12 mouse cellular contexts compared by ENCODE assay signal in the genomic region with DNA sequence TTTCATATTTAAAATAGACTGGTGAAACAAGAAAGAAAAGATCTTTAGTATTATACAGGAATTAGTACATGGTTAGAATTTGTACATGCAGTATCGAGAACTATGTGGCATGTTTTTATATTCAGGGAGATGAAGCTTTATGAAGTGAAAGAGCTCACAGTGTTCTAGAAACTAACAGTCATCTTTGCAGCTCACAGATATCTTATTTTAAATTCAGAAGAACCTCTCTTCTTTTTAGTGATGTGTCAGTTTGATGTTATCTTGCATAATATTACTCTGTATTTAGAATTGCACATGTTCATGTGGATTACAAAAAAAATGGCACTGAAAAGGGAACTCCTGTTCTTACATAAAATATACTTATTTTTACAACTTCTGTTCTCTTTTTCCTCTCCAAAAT.
"Had no signal": no experiment of that assay in that cellular context is flagged by ENCODE, and none has a peak within 500 bp of the region (broad histone marks: within the 10 kb centered on the region; RNA-seq: fewer than 3 reads in every experiment).

No protein-coding gene starts in this region.

- DNase-seq: retina, postnatal 1 day; right cerebral cortex, adult 18-20 months; right cerebral cortex, postnatal 14 days; right cerebral cortex, postnatal 25 days; right cerebral cortex, postnatal 4 days; spleen, adult 18-20 months; thymus, adult 18-20 months; thymus, adult 2 months; thymus, postnatal 14 days; thymus, postnatal 25 days; thymus, postnatal 36 days; thymus, postnatal 4 days had no signal
